Mouse (Mus musculus) embryonic facial prominence, embryonic 12.5 days (tissue): ENCODE results near the gene Slco1a5. TPM values are rescaled to one million over a fixed set of nuclear protein-coding genes. Genes with fewer than 3 reads are reported as not detected.
"Not testable (repeated sequence)": the region's sequence is repeated elsewhere in the genome, so short reads cannot be mapped to it uniquely, and the experiment has no call there.

ENCODE experiments used
- ATAC-seq: fragments of 200-750 bp; cut with Nextera tagmentation; 2 replicates; pipeline ENCODE4 v1.8.0; 2017; ENCODE audit not compliant: insufficient number of reproducible peaks, insufficient read depth, low FRiP score, low TSS enrichment
- H3K27ac ChIP-seq: fragments of 300-500 bp; sonication (generic); 2 replicates; pipeline ENCODE4 v1.5.1; 2016; ENCODE audit warnings: mild to moderate bottlenecking
- H3K27me3 ChIP-seq: fragments of 300-500 bp; sonication (generic); 2 replicates; pipeline ENCODE4 v1.6.1; 2016; ENCODE audit warnings: mild to moderate bottlenecking, moderate library complexity
- H3K36me3 ChIP-seq: fragments of 300-500 bp; sonication (generic); 2 replicates; pipeline ENCODE4 v1.6.1; 2016; ENCODE audit warnings: mild to moderate bottlenecking
- H3K4me1 ChIP-seq: fragments of 300-500 bp; sonication (generic); 2 replicates; pipeline ENCODE4 v1.6.1; 2016
- H3K4me2 ChIP-seq: fragments of 300-500 bp; sonication (generic); replicated peaks from 2 replicates; pipeline ENCODE4 v1.6.1; 2016; ENCODE audit warnings: mild to moderate bottlenecking, moderate library complexity
- H3K4me3 ChIP-seq: fragments of 300-500 bp; sonication (generic); 2 replicates; pipeline ENCODE4 v1.5.1; 2016; ENCODE audit warnings: mild to moderate bottlenecking
- H3K9ac ChIP-seq: fragments of 300-500 bp; sonication (generic); 2 replicates; pipeline ENCODE4 v1.6.1; 2016; ENCODE audit warnings: mild to moderate bottlenecking, moderate library complexity
- H3K9me3 ChIP-seq: fragments of 300-500 bp; sonication (generic); 2 replicates; pipeline ENCODE4 v1.6.1; 2016; ENCODE audit warnings: mild to moderate bottlenecking, moderate library complexity
- WGBS: fragments of 180-500 bp; shearing (Covaris S2); methylation state at CpG from one replicate; pipeline ENCODE4 v1.1.7; 2016; 5-methylcytosine and 5-hydroxymethylcytosine counted together
- polyA plus RNA-seq: library from polyadenylated mRNA; unstranded; fragments of >200 nt; fragmentation: Nextera tagmentation; extraction: Ambion mirVana; gene quantifications from 2 replicates; pipeline ENCODE4 v1.2.1, GENCODE M21; 2016

Slco1a5 gene
- polyA plus RNA-seq = 0.19 TPM in 1 of 2 replicates, not detected in the other

DNA sequence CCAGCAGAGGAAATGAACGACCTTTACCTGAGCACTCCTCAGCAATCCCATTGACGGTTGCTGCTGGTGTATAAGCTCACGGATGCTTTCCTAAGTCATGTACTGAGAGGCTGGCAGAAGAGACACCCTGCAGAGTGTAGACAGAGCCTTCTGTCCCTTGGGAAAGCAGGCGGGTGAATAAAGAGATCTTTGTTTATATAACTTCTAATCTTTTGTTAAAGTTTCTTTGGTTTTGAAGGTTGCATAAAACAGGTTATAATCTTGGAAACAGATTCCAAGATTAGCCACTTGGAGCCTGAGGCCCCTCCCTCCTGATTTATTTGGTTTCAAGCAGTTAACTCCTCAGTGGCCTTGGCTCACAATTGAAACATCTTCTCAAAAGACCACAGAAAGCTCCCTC lies at the start of gene Slco1a5:
Gene Slco1a5, minus strand, starts transcription at position 101 of the 400 bp plus-strand sequence.
- Histone ChIP-seq H3K27me3 (no peaks in the 10 kb centered on the region), H3K4me1 (no peaks in the 10 kb centered on the region), H3K4me2 (no peak within 1 kb of the TSS), H3K27ac (no peak within 1 kb of the TSS), H3K36me3 (no peaks in the 10 kb centered on the region), H3K4me3 (no peak within 1 kb of the TSS), H3K9me3 (no peaks in the 10 kb centered on the region), H3K9ac (no peak within 1 kb of the TSS)
- 19% methylated on average over 4 of the region's 4 CpGs for WGBS
- ATAC-seq = no peak

DNA sequence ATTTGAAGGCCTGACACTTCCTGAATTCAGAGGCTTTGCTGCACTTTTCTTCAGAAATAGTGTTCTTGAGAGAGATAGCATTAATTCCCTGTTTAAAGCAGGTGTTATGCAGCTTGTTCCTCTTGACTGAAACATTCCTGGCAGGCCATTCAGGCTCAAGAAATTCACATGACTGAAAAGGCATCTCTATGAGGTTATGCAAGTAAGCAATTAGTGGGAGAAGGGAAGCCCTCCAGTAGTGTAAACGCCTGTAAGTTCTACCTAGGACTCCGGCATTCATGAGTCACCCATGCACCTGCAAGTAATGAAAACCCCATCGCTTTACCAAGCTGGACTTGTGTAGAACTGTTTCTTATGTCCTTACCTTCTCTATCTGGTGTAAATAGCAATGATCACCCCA lies 46.8 kb upstream of the Slco1a5 start:
- ATAC-seq = no peak
- Histone ChIP-seq H3K36me3 (peaks cover 40% of the 10 kb centered on the region), H3K4me1 (no peaks in the 10 kb centered on the region), H3K4me3 (no peak overlapping the region), H3K4me2 (no peak overlapping the region), H3K27ac (no peak overlapping the region), H3K9me3 (no peaks in the 10 kb centered on the region), H3K27me3 (no peaks in the 10 kb centered on the region), H3K9ac (no peak overlapping the region)
- WGBS = 80% methylated on average over 3 of the region's 3 CpGs

DNA sequence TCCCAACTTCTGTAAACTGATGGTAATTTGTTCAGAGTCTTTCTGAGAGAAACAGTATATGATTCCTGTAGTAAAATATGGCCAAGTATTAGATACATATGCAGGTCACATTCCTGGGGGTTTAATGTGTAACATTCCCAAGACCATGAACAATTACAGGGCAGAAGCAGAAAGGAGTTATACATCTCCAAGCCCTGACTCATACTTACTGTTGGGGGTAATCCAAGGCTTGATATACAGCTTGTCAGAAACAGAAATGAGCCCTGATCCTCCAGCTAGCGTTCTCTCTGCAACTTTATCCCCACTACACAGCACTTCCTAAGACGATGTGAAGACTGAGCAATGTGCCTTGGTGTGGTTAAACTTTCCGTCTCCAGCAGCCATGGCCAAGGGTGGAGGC lies 44.8 kb upstream of the Slco1a5 start:
- H3K9ac ChIP-seq = no peak overlapping the region
- no peak for ATAC-seq
- H3K4me1 ChIP-seq = no peaks in the 10 kb centered on the region
- H3K4me2 ChIP-seq = no peak overlapping the region
- H3K36me3 ChIP-seq = peaks cover 43% of the 10 kb centered on the region
- H3K9me3 ChIP-seq = no peaks in the 10 kb centered on the region
- H3K4me3 ChIP-seq = no peak overlapping the region
- H3K27me3 ChIP-seq = no peaks in the 10 kb centered on the region
- WGBS = 85% methylated on average over 3 of the region's 3 CpGs
- no peak overlapping the region for H3K27ac ChIP-seq

DNA sequence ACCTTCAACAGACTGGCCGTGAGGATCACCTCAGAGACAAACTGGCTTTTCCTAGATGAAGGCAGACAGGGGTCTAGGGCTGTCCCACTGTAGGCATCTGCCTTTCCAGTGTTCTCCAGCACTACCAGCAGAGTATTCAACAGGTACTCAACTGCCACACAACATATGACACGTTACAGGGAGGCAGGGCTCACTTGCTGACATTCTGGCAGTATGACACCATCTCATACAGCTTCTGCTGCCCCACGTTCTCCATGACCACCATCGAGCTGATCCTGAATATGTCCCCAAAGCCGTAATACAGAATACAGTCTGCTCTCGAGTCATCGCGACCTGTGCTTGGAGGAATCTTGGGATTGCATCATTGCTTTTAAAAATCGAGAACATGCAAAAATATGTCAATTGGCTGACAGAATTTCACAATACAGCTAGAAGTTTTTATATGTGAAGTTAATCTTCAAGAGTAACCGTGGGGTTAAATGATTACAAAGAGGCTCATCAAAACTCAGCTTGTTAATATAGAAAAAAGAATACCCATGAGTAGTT lies 43.8 kb upstream of the Slco1a5 start:
- H3K4me2 ChIP-seq = no peak overlapping the region
- no peak overlapping the region for H3K9ac ChIP-seq
- ATAC-seq = no peak
- H3K4me3 ChIP-seq = no peak overlapping the region
- no peaks in the 10 kb centered on the region for H3K27me3 ChIP-seq
- H3K27ac ChIP-seq = no peak overlapping the region
- H3K9me3 ChIP-seq = no peaks in the 10 kb centered on the region
- WGBS = 89% methylated on average over 10 of the region's 10 CpGs
- H3K4me1 ChIP-seq = no peaks in the 10 kb centered on the region
- peaks cover 46% of the 10 kb centered on the region for H3K36me3 ChIP-seq

DNA sequence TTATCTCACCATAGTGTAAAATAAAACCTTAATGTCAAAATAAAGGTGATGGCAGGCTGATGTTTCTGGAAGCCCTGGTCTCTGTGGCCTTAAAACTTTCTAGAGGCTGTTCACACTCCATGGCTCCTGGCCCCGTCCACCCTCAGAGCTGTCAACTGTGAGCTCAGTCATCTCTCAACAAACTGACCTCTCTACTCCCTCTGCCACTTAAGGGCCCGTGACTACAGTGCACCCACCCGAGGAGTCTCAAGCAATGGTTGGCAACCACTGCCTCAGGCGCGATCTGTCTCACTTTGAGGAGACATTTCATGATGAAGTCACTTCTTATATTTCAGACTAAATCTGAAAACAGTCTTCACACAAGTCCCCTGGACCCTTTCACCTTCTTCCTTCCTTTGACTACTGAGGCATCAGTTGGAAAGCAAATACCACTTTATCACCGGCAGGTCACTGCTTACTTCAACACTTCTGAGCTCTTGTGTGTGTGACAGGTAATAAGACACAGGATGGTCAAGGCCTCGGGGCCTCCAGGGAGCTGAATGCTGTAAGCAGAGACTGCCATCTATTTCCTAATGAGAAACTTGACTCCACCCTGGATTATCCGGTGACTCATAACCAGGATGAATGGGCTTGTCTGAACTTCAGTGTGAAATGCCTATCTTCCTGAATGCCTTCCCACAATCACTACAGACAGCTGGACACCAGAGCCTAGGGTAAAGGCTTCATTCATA lies 43.1 kb upstream of the Slco1a5 start:
- H3K4me3 ChIP-seq = no peak overlapping the region
- no peak overlapping the region for H3K4me2 ChIP-seq
- no peak overlapping the region for H3K27ac ChIP-seq
- no peaks in the 10 kb centered on the region for H3K9me3 ChIP-seq
- 86% methylated on average over 8 of the region's 8 CpGs for WGBS
- H3K9ac ChIP-seq = no peak overlapping the region
- H3K4me1 ChIP-seq = no peaks in the 10 kb centered on the region
- peaks cover 46% of the 10 kb centered on the region for H3K36me3 ChIP-seq
- no peaks in the 10 kb centered on the region for H3K27me3 ChIP-seq
- no peak for ATAC-seq

DNA sequence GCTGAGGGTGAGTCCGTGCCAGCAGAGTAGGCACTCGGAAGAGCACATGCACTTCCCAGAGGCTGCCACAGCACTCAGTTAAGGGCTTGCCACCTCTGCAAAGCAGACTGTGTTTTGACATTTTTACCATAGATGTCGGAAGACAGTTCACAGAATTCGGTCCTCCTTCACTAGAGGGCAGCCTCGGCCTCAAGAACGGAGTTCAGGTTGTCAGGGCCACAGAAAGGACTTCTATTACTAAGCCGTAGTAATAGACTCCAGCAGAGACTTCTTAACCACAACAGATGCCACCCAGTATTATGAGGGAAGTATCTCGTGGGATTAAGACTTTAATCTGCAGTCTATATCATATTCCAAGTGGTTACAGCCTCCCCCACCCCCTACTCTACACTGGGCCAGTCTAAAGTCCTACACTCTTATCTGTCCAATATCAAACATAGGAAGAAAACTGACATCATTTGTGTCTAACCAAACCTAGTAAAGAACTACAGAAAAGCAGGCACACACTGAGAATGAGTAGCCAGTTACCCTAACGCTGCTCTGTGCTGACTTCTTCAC lies 40.3 kb upstream of the Slco1a5 start:
- Histone ChIP-seq H3K9me3 (no peaks in the 10 kb centered on the region), H3K36me3 (peaks cover 63% of the 10 kb centered on the region), H3K27ac (no peak overlapping the region), H3K4me1 (no peaks in the 10 kb centered on the region), H3K4me3 (no peak overlapping the region), H3K27me3 (no peaks in the 10 kb centered on the region), H3K9ac (no peak overlapping the region), H3K4me2 (no peak overlapping the region)
- 69% methylated on average over 9 of the region's 9 CpGs for WGBS
- ATAC-seq = no peak

DNA sequence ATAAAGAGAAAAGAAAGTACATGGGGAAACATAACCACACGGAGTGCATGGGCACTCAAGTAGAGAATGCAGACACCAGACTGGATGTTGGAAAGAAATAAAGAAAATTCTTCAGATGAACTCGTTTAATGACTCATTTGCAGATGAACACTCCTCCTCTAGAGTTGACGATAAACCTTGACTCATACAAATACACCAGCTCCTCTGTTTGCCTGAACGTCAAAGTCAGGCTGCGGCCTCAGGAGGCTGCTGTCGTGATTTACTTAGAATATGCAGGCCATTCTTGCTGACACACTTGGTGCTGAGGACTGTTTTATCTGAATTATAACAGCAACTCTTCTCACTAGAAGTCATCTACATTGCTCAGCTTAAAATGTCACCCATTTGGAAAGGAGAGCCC lies 39.3 kb upstream of the Slco1a5 start:
- Histone ChIP-seq H3K4me3 (no peak overlapping the region), H3K27me3 (no peaks in the 10 kb centered on the region), H3K9ac (no peak overlapping the region), H3K9me3 (no peaks in the 10 kb centered on the region), H3K27ac (no peak overlapping the region), H3K4me2 (no peak overlapping the region), H3K4me1 (no peaks in the 10 kb centered on the region), H3K36me3 (peaks cover 53% of the 10 kb centered on the region)
- WGBS = 88% methylated on average over 6 of the region's 6 CpGs
- ATAC-seq = no peak

DNA sequence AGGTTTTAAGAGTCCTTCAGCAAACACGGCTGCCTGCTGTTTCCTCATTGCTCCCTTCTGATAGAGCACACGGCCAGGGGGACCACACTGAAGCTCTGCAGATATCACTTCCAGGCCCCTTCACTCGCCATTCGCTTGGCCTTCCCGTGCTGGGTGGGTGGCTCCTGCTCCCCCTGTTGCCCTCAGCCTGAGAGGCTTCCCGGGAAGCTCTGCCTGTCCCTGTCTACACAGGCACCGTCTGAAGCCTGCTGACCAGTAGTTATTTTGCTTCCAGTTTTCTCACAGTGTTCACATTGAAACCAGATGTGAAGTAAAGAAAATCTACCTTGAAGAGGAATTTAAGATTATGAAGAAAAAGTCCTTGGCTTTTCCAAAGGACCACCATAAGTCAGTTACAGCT lies 34.3 kb upstream of the Slco1a5 start:
- no peak overlapping the region for H3K9ac ChIP-seq
- no peak for ATAC-seq
- WGBS = 52% methylated on average over 7 of the region's 7 CpGs
- H3K4me1 ChIP-seq = no peaks in the 10 kb centered on the region
- no peak overlapping the region for H3K4me2 ChIP-seq
- H3K36me3 ChIP-seq = peaks cover 37% of the 10 kb centered on the region
- no peak overlapping the region for H3K27ac ChIP-seq
- no peaks in the 10 kb centered on the region for H3K9me3 ChIP-seq
- H3K27me3 ChIP-seq = no peaks in the 10 kb centered on the region
- H3K4me3 ChIP-seq = no peak overlapping the region

DNA sequence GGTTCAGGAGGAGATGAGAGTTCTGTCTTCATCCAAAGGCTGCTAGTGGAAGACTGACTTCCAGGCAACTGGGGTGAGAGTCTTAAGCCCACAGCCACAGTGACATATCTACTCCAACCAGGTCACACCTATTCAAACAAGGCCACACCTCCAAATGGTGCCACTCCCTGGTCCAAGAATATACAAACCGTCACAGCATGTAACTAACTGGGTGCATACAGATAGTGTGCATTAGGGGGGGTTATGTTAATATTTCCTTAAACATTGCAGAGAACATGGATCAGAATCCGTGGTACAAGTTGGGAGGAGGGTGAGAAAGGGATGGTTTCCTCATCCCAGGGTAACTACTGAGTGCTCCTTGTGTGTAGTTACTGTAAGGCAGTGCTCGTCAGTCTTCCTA lies 29.3 kb upstream of the Slco1a5 start:
- H3K36me3 ChIP-seq = peaks cover 26% of the 10 kb centered on the region; the same call in 1 of the 2 replicates
- not testable (repeated sequence) for H3K9ac ChIP-seq, H3K27me3 ChIP-seq, H3K4me3 ChIP-seq, H3K4me2 ChIP-seq, H3K9me3 ChIP-seq, H3K27ac ChIP-seq, H3K4me1 ChIP-seq, ATAC-seq
- 89% methylated on average over 3 of the region's 3 CpGs for WGBS

DNA sequence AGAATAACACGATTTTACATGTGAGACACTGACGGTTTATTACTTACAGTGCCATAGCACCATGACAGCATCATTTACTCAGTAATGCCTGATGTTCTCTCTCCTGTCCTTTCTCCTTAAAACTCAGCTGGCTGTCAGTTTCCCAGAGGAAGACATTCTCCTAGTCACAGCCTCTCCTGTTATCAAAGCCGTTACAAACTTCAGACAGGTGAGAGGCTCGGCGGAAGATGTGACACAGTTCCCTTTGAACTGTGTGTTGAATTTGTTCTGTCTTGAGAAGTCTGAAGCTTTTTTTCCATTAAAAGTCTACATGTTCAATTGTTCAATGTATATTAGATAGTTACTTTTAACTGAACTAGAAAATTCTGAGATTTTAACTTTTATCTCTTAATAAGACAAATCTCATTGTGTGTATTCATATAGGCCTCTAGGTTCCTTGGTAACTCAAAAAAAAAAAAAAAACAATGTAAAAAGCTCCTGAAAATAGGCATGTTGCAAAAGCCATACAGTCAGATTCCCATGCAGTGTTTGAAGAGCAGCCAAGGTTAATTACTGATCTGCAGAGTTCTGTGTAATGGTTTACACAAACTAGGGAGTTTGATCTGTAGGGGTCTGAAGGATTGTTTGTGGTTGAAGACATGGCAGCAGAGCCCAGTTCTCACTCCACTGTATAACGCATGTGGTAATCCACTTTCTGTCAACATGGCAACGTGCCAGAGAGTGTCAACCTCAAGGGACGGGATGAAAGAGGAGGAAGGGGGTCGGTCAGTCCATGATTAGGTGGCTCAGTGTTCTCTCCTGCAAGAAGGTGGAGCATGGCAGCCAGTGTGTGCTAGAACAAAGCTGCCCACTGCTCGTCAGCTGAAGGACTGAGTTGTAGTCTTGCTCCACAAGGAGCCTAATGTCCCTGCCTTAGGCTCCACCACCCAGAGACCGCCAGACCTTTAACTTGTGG lies 24.9 kb upstream of the Slco1a5 start:
- Histone ChIP-seq H3K9ac (no peak overlapping the region), H3K4me1 (peaks cover 8% of the 10 kb centered on the region)
- 85% methylated on average over 11 of the region's 11 CpGs for WGBS

More for the DNA sequence above, 24.9 kb upstream of the Slco1a5 start:
- Histone ChIP-seq H3K4me2 (no peak overlapping the region), H3K27me3 (no peaks in the 10 kb centered on the region), H3K36me3 (peaks cover 21% of the 10 kb centered on the region; the same call in 1 of the 2 replicates), H3K27ac (no peak overlapping the region), H3K9me3 (no peaks in the 10 kb centered on the region), H3K4me3 (no peak overlapping the region)
- ATAC-seq = no peak
